Mouse (Mus musculus) cerebellum, adult 2 months (tissue): Measurements from ENCODE around the gene Wnk2.

Source experiments
- CTCF ChIP-seq: fragments of 200-500 bp; IDR thresholded peaks from 2 replicates; pipeline ENCODE4 v1.5.1; 2011; ENCODE audit warnings: low read depth, mild to moderate bottlenecking, control low read depth, low read length, moderate library complexity, borderline replicate concordance; ENCODE audit not compliant: insufficient read depth
- POLR2A ChIP-seq: fragments of 200-500 bp; IDR thresholded peaks from 2 replicates; pipeline ENCODE4 v1.6.1; 2011; ENCODE audit warnings: low read length, control low read depth, borderline replicate concordance; ENCODE audit not compliant: insufficient read depth

GRCm38 (mm10) chr13:49024763-49025162, 123.1 kb downstream of the Wnk2 start:
- TF ChIP-seq CTCF (no peak), POLR2A (no peak)
